Mouse (Mus musculus) kidney, adult 2 months (tissue): ENCODE results near the gene Tmem190.
"Not testable (repeated sequence)": the region's sequence is repeated elsewhere in the genome, so short reads cannot be mapped to it uniquely, and the experiment has no call there.

ENCODE experiments used
- CTCF ChIP-seq: fragments of 200-500 bp; conservative IDR thresholded peaks from 2 replicates; pipeline ENCODE4 v1.5.1; 2011; ENCODE audit warnings: low read depth, mild to moderate bottlenecking, control low read depth, low read length, moderate library complexity, mixed read lengths; ENCODE audit not compliant: insufficient read depth, insufficient read length
- POLR2A ChIP-seq: fragments of 200-500 bp; IDR thresholded peaks from one replicate; pipeline ENCODE4 v1.6.1; 2011; ENCODE audit warnings: low read depth, low read length, control low read depth

GRCm38 (mm10) chr7:4793248-4793647 lies 10.5 kb downstream of the Tmem190 start:
- TF ChIP-seq CTCF, POLR2A: not testable (repeated sequence)
